Mouse (Mus musculus): ENCODE measurements around the gene Gnl2. TPM values are rescaled to one million over a fixed set of nuclear protein-coding genes. Genes with fewer than 3 reads are reported as not detected.

Gnl2 gene
- polyA plus RNA-seq (2012; rRNA removed) = 14.3 TPM in 2 replicates

DNA sequence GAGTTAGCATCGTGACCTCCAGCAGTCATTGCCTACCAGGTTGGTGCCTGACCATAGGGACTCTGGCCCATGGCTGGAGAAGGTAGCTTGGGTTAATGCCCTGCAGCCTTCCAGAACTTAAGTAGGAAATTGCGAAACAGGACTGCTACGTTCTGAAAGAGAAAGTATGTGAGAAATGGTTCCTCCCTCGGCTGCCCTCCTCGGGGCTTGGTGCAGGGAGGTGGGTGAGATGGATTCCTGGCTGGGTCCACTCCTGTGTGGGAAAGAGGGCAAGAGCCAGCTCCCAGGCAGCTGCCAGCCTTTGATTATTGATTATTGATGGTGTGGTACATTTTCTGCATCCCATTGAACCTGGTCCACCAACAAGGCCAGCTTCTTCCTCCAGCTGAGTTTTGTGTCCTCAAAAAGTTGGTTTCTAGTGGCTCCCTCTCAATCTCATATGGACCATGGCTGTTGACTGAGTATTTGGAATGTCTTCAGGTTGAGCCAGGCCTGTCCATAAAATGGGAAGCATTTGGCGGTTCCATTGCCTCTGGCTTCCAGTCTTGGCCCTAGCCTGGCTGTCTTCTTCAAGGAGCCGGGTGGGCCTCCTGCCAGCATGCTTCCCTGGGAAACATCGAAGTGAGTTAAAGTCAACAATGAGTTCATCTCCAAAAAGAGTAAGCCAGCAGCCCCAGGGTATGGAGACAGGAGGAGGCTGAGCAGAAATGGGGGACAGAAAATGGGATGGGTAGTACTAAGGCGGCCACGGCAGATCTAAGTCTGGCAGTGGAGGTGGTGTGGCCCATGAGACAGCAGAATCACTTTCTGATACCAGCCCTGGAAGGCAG lies at the start of gene Gnl2:
TSS of gene Gnl2 (plus strand) at position 780 of the 830 bp plus-strand sequence.
- H3K4me1 ChIP-seq (ENCODE audit: control insufficient read depth, insufficient read depth, low read length) = no peaks in the 10 kb centered on the region
- H3K36me3 ChIP-seq (ENCODE audit: control insufficient read depth, insufficient read depth, low read length) = no peaks in the 10 kb centered on the region
- 74% methylated on average over 10 of the region's 10 CpGs for WGBS
- TF ChIP-seq POLR2A (IDR thresholded peaks at IDR 0.05; ENCODE audit: low read depth, low read length) = no peak
- no peak for TF ChIP-seq CTCF (conservative IDR thresholded peaks at IDR 0.05; ENCODE audit: insufficient read depth, insufficient read length, low read depth, low read length)
- DNase-seq = no peak
- H3K27ac ChIP-seq (ENCODE audit: insufficient read depth, low read depth, low read length) = no peak within 1 kb of the TSS
- no peak within 1 kb of the TSS for H3K4me3 ChIP-seq (ENCODE audit: insufficient read depth, low read depth, low read length)
- no peaks in the 10 kb centered on the region for H3K27me3 ChIP-seq (replicated peaks; ENCODE audit: control insufficient read depth, insufficient read depth, low read length)

- no peak for TF ChIP-seq CTCF (conservative IDR thresholded peaks at IDR 0.05; ENCODE audit: insufficient read depth, insufficient read length, low read depth, low read length)
- TF ChIP-seq POLR2A (IDR thresholded peaks at IDR 0.05; ENCODE audit: low read depth, low read length) = no peak
- Histone ChIP-seq H3K36me3 (ENCODE audit: control insufficient read depth, insufficient read depth, low read length) (no peaks in the 10 kb centered on the region), H3K4me3 (ENCODE audit: insufficient read depth, low read depth, low read length) (no peak overlapping the region), H3K27me3 (replicated peaks; ENCODE audit: control insufficient read depth, insufficient read depth, low read length) (no peaks in the 10 kb centered on the region), H3K4me1 (ENCODE audit: control insufficient read depth, insufficient read depth, low read length) (no peaks in the 10 kb centered on the region), H3K27ac (ENCODE audit: insufficient read depth, low read depth, low read length) (no peak overlapping the region)
- DNase-seq = no peak
- WGBS = 55% methylated on average over 6 of the region's 6 CpGs
Observed at GRCm38 (mm10) chr4:124968711-124969110, 47.7 kb upstream of the Gnl2 start.

DNA sequence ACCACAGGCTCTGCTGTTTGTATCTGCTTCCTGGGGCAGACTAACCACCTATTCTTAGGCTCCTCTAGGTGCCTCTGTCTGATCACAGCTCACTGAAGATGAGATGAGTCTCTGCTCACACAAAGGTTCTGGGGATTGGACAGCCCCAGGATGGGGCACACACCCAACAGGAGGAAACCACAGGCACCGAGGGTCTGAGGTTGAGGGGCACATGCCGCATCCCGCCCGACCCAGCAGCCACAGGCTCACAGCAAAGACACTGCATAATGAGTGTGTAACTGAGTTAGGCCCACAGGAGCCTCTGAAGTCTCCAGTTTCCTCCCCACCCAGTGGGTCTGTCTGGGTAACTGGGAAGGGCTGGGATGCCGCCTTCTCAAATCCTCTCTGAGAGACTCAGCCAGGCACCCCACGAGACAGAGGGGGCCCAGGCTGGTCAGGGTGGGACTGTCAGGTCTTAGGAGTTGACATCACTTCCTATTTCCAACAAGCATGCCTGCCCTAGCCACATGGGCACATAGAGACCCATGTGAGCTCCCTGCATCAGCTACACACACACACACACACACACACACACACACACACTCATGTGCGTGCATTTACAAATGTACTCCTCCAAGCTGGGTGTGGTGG lies 47.1 kb upstream of the Gnl2 start:
- 77% methylated on average over 7 of the region's 7 CpGs for WGBS
- no peak overlapping the region for H3K27ac ChIP-seq (ENCODE audit: insufficient read depth, low read depth, low read length)
- H3K36me3 ChIP-seq (ENCODE audit: control insufficient read depth, insufficient read depth, low read length) = no peaks in the 10 kb centered on the region
- no peaks in the 10 kb centered on the region for H3K4me1 ChIP-seq (ENCODE audit: control insufficient read depth, insufficient read depth, low read length)
- no peak for DNase-seq
- H3K4me3 ChIP-seq (ENCODE audit: insufficient read depth, low read depth, low read length) = no peak overlapping the region
- no peaks in the 10 kb centered on the region for H3K27me3 ChIP-seq (replicated peaks; ENCODE audit: control insufficient read depth, insufficient read depth, low read length)
- TF ChIP-seq CTCF (conservative IDR thresholded peaks at IDR 0.05; ENCODE audit: insufficient read depth, insufficient read length, low read depth, low read length) (no peak), POLR2A (IDR thresholded peaks at IDR 0.05; ENCODE audit: low read depth, low read length) (no peak)

DNA sequence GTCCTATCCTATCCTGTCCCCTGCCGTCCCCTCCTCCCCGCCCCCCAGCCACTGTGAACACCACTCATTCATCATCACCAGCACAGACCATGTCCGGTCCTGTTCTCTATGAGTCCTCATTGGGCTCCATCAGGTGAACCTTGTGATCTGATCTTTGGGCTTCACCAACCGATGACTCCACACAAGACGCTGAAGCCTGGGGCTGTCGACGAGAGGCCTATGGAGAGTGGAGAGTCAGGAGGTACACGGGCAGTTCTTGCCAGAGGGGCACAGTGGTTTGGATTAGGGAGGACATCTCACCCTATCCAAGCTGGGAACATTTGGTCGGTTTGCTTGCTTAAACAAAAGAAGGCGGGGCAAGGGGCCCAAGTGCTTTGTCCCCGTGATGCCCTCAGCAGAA lies 46.2 kb upstream of the Gnl2 start:
- Histone ChIP-seq H3K4me1 (ENCODE audit: control insufficient read depth, insufficient read depth, low read length) (no peaks in the 10 kb centered on the region), H3K4me3 (ENCODE audit: insufficient read depth, low read depth, low read length) (no peak overlapping the region), H3K27me3 (replicated peaks; ENCODE audit: control insufficient read depth, insufficient read depth, low read length) (no peaks in the 10 kb centered on the region), H3K27ac (ENCODE audit: insufficient read depth, low read depth, low read length) (no peak overlapping the region), H3K36me3 (ENCODE audit: control insufficient read depth, insufficient read depth, low read length) (no peaks in the 10 kb centered on the region)
- 68% methylated on average over 11 of the region's 11 CpGs for WGBS
- DNase-seq = no peak
- TF ChIP-seq POLR2A (IDR thresholded peaks at IDR 0.05; ENCODE audit: low read depth, low read length) (no peak), CTCF (conservative IDR thresholded peaks at IDR 0.05; ENCODE audit: insufficient read depth, insufficient read length, low read depth, low read length) (no peak)

GRCm38 (mm10) chr4:124970677-124971076 lies 45.7 kb upstream of the Gnl2 start:
- no peak for DNase-seq
- Histone ChIP-seq H3K36me3 (ENCODE audit: control insufficient read depth, insufficient read depth, low read length) (no peaks in the 10 kb centered on the region), H3K4me3 (ENCODE audit: insufficient read depth, low read depth, low read length) (no peak overlapping the region), H3K4me1 (ENCODE audit: control insufficient read depth, insufficient read depth, low read length) (no peaks in the 10 kb centered on the region), H3K27me3 (replicated peaks; ENCODE audit: control insufficient read depth, insufficient read depth, low read length) (no peaks in the 10 kb centered on the region), H3K27ac (ENCODE audit: insufficient read depth, low read depth, low read length) (no peak overlapping the region)
- TF ChIP-seq CTCF (conservative IDR thresholded peaks at IDR 0.05; ENCODE audit: insufficient read depth, insufficient read length, low read depth, low read length) = no peak
- no peak for TF ChIP-seq POLR2A (IDR thresholded peaks at IDR 0.05; ENCODE audit: low read depth, low read length)
- WGBS = 43% methylated on average over 5 of the region's 5 CpGs

- 77% methylated on average over 8 of the region's 8 CpGs for WGBS
- H3K36me3 ChIP-seq (ENCODE audit: control insufficient read depth, insufficient read depth, low read length) = no peaks in the 10 kb centered on the region
- no peak overlapping the region for H3K4me3 ChIP-seq (ENCODE audit: insufficient read depth, low read depth, low read length)
- no peak for DNase-seq
- TF ChIP-seq POLR2A (IDR thresholded peaks at IDR 0.05; ENCODE audit: low read depth, low read length) = no peak
- no peak for TF ChIP-seq CTCF (conservative IDR thresholded peaks at IDR 0.05; ENCODE audit: insufficient read depth, insufficient read length, low read depth, low read length)
- H3K27me3 ChIP-seq (replicated peaks; ENCODE audit: control insufficient read depth, insufficient read depth, low read length) = no peaks in the 10 kb centered on the region
- no peaks in the 10 kb centered on the region for H3K4me1 ChIP-seq (ENCODE audit: control insufficient read depth, insufficient read depth, low read length)
- H3K27ac ChIP-seq (ENCODE audit: insufficient read depth, low read depth, low read length) = no peak overlapping the region
Observed at GRCm38 (mm10) chr4:124971094-124971493, 45.3 kb upstream of the Gnl2 start.

GRCm38 (mm10) chr4:124972316-124972715 lies 44.1 kb upstream of the Gnl2 start:
- H3K4me1 ChIP-seq (ENCODE audit: control insufficient read depth, insufficient read depth, low read length) = no peaks in the 10 kb centered on the region
- no peak for DNase-seq
- TF ChIP-seq POLR2A (IDR thresholded peaks at IDR 0.05; ENCODE audit: low read depth, low read length) = no peak
- TF ChIP-seq CTCF (conservative IDR thresholded peaks at IDR 0.05; ENCODE audit: insufficient read depth, insufficient read length, low read depth, low read length) = no peak
- 42% methylated on average over 9 of the region's 9 CpGs for WGBS
- H3K27ac ChIP-seq (ENCODE audit: insufficient read depth, low read depth, low read length) = no peak overlapping the region
- H3K27me3 ChIP-seq (replicated peaks; ENCODE audit: control insufficient read depth, insufficient read depth, low read length) = no peaks in the 10 kb centered on the region
- H3K36me3 ChIP-seq (ENCODE audit: control insufficient read depth, insufficient read depth, low read length) = no peaks in the 10 kb centered on the region
- H3K4me3 ChIP-seq (ENCODE audit: insufficient read depth, low read depth, low read length) = no peak overlapping the region

All from kidney, adult 2 months (tissue).